Mouse (Mus musculus) forebrain, embryonic 12.5 days (tissue): Measurements from ENCODE around the gene Gm47985. TPM values are rescaled to one million over a fixed set of nuclear protein-coding genes. Genes with fewer than 3 reads are reported as not detected.
"Not testable (repeated sequence)": the region's sequence is repeated elsewhere in the genome, so short reads cannot be mapped to it uniquely, and the experiment has no call there.

Source experiments
- ATAC-seq: fragments of 200-750 bp; cut with Nextera tagmentation; 2 replicates; pipeline ENCODE4 v1.8.0; 2017; ENCODE audit warnings: moderate TSS enrichment; ENCODE audit not compliant: low FRiP score
- H3K27ac ChIP-seq: fragments of 300-500 bp; sonication (generic); 2 replicates; pipeline ENCODE4 v1.5.1; 2016; ENCODE audit warnings: mild to moderate bottlenecking
- H3K27me3 ChIP-seq: fragments of 300-500 bp; sonication (generic); 2 replicates; pipeline ENCODE4 v1.6.1; 2016; ENCODE audit warnings: mild to moderate bottlenecking
- H3K36me3 ChIP-seq: fragments of 300-500 bp; sonication (generic); replicated peaks from 2 replicates; pipeline ENCODE4 v1.6.1; 2016; ENCODE audit warnings: mild to moderate bottlenecking
- H3K4me1 ChIP-seq: fragments of 300-500 bp; sonication (generic); 2 replicates; pipeline ENCODE4 v1.6.1; 2016
- H3K4me2 ChIP-seq: fragments of 300-500 bp; sonication (generic); 2 replicates; pipeline ENCODE4 v1.6.1; 2016; ENCODE audit warnings: mild to moderate bottlenecking, moderate library complexity
- H3K4me3 ChIP-seq: fragments of 300-500 bp; sonication (generic); replicated peaks from 2 replicates; pipeline ENCODE4 v1.5.1; 2016; ENCODE audit warnings: mild to moderate bottlenecking
- H3K9ac ChIP-seq: fragments of 300-500 bp; sonication (generic); 2 replicates; pipeline ENCODE4 v1.6.1; 2016; ENCODE audit warnings: mild to moderate bottlenecking
- H3K9me3 ChIP-seq: fragments of 300-500 bp; sonication (generic); 2 replicates; pipeline ENCODE4 v1.6.1; 2016
- WGBS: fragments of 180-500 bp; shearing (Covaris S2); methylation state at CpG from one replicate; pipeline ENCODE4 v1.1.7; 2016; 5-methylcytosine and 5-hydroxymethylcytosine counted together
- polyA plus RNA-seq: library from polyadenylated mRNA; unstranded; fragments of >200 nt; fragmentation: Nextera tagmentation; extraction: Ambion mirVana; gene quantifications from 2 replicates; pipeline ENCODE4 v1.2.1, GENCODE M21; 2016

Gm47985 gene
- polyA plus RNA-seq, 1 experiment from 2014 or later = 0.95 TPM

- not testable (repeated sequence) for H3K4me3 ChIP-seq, H3K27ac ChIP-seq, H3K9ac ChIP-seq, H3K27me3 ChIP-seq, H3K9me3 ChIP-seq, ATAC-seq, H3K4me2 ChIP-seq, H3K36me3 ChIP-seq, H3K4me1 ChIP-seq
- WGBS = 91% methylated on average over 4 of the region's 8 CpGs
Observed at GRCm38 (mm10) chr1:151209824-151210355, 27.6 kb downstream of the Gm47985 start, which contains the start of gene Gm47996. Gene Gm47996, plus strand, starts transcription at chr1:151210131.

- not testable (repeated sequence) for H3K36me3 ChIP-seq, H3K9ac ChIP-seq, H3K9me3 ChIP-seq, H3K4me2 ChIP-seq, H3K4me1 ChIP-seq, ATAC-seq, H3K27me3 ChIP-seq, H3K4me3 ChIP-seq, H3K27ac ChIP-seq
- 94% methylated on average over 5 of the region's 5 CpGs for WGBS
Observed at GRCm38 (mm10) chr1:151211666-151212065, 29.3 kb downstream of the Gm47985 start.

GRCm38 (mm10) chr1:151214862-151215261, 32.5 kb downstream of the Gm47985 start:
- no peak for ATAC-seq
- Histone ChIP-seq H3K27ac (no peak overlapping the region), H3K4me2 (no peak overlapping the region), H3K4me1 (no peaks in the 10 kb centered on the region), H3K36me3 (no peaks in the 10 kb centered on the region), H3K9me3 (no peaks in the 10 kb centered on the region), H3K4me3 (no peak overlapping the region), H3K9ac (no peak overlapping the region), H3K27me3 (no peaks in the 10 kb centered on the region)
- WGBS = 82% methylated on average over 2 of the region's 2 CpGs

GRCm38 (mm10) chr1:151215985-151216384, 33.6 kb downstream of the Gm47985 start:
- H3K4me1 ChIP-seq = no peaks in the 10 kb centered on the region
- H3K27me3 ChIP-seq = no peaks in the 10 kb centered on the region
- no peak overlapping the region for H3K4me2 ChIP-seq
- no peak overlapping the region for H3K9ac ChIP-seq
- no peak overlapping the region for H3K27ac ChIP-seq
- 62% methylated on average over 1 of the region's 1 CpGs for WGBS
- no peaks in the 10 kb centered on the region for H3K9me3 ChIP-seq
- H3K36me3 ChIP-seq = no peaks in the 10 kb centered on the region
- ATAC-seq = no peak
- no peak overlapping the region for H3K4me3 ChIP-seq

GRCm38 (mm10) chr1:151216417-151216816, 34.1 kb downstream of the Gm47985 start:
- Histone ChIP-seq H3K27ac (no peak overlapping the region), H3K4me1 (no peaks in the 10 kb centered on the region), H3K27me3 (no peaks in the 10 kb centered on the region), H3K36me3 (no peaks in the 10 kb centered on the region), H3K9me3 (no peaks in the 10 kb centered on the region), H3K4me3 (no peak overlapping the region), H3K4me2 (no peak overlapping the region), H3K9ac (no peak overlapping the region)
- no peak for ATAC-seq
- WGBS = 70% methylated on average over 3 of the region's 3 CpGs

- Histone ChIP-seq H3K27me3 (no peaks in the 10 kb centered on the region), H3K9ac (no peak overlapping the region), H3K4me3 (no peak overlapping the region), H3K4me1 (no peaks in the 10 kb centered on the region), H3K27ac (no peak overlapping the region), H3K9me3 (no peaks in the 10 kb centered on the region), H3K4me2 (no peak overlapping the region), H3K36me3 (no peaks in the 10 kb centered on the region)
- WGBS = 93% methylated on average over 5 of the region's 5 CpGs
- no peak for ATAC-seq
Observed at GRCm38 (mm10) chr1:151219045-151219444, 36.7 kb downstream of the Gm47985 start.

GRCm38 (mm10) chr1:151220098-151220497, 37.8 kb downstream of the Gm47985 start:
- Histone ChIP-seq H3K9ac (no peak overlapping the region), H3K36me3 (no peaks in the 10 kb centered on the region), H3K4me2 (no peak overlapping the region), H3K27ac (no peak overlapping the region), H3K27me3 (no peaks in the 10 kb centered on the region), H3K4me1 (no peaks in the 10 kb centered on the region), H3K4me3 (no peak overlapping the region), H3K9me3 (no peaks in the 10 kb centered on the region)
- no peak for ATAC-seq
- 70% methylated on average over 7 of the region's 7 CpGs for WGBS

GRCm38 (mm10) chr1:151222561-151223267, 40.4 kb downstream of the Gm47985 start:
- Histone ChIP-seq H3K9ac (no peak overlapping the region), H3K9me3 (no peaks in the 10 kb centered on the region), H3K27ac (no peak overlapping the region), H3K4me3 (no peak overlapping the region), H3K27me3 (no peaks in the 10 kb centered on the region), H3K4me2 (no peak overlapping the region), H3K4me1 (no peaks in the 10 kb centered on the region), H3K36me3 (no peaks in the 10 kb centered on the region)
- WGBS = 89% methylated on average over 10 of the region's 10 CpGs
- no peak for ATAC-seq

- Histone ChIP-seq H3K27ac (no peak overlapping the region), H3K36me3 (no peaks in the 10 kb centered on the region), H3K27me3 (no peaks in the 10 kb centered on the region), H3K4me3 (no peak overlapping the region), H3K9me3 (no peaks in the 10 kb centered on the region), H3K4me1 (no peaks in the 10 kb centered on the region), H3K4me2 (no peak overlapping the region), H3K9ac (no peak overlapping the region)
- 81% methylated on average over 1 of the region's 1 CpGs for WGBS
- no peak for ATAC-seq
Observed at GRCm38 (mm10) chr1:151223377-151223776, 41.0 kb downstream of the Gm47985 start.

- Histone ChIP-seq H3K9ac (no peak overlapping the region), H3K27ac (no peak overlapping the region), H3K4me1 (no peaks in the 10 kb centered on the region), H3K36me3 (no peaks in the 10 kb centered on the region), H3K4me3 (no peak overlapping the region), H3K4me2 (no peak overlapping the region), H3K9me3 (no peaks in the 10 kb centered on the region), H3K27me3 (no peaks in the 10 kb centered on the region)
- 97% methylated on average over 1 of the region's 1 CpGs for WGBS
- ATAC-seq = no peak
Observed at GRCm38 (mm10) chr1:151224536-151224935, 42.2 kb downstream of the Gm47985 start.

- WGBS = 75% methylated on average over 8 of the region's 8 CpGs
- Histone ChIP-seq H3K36me3 (no peaks in the 10 kb centered on the region), H3K9ac (no peak overlapping the region), H3K27me3 (no peaks in the 10 kb centered on the region), H3K4me1 (no peaks in the 10 kb centered on the region), H3K27ac (no peak overlapping the region), H3K4me3 (no peak overlapping the region), H3K9me3 (no peaks in the 10 kb centered on the region), H3K4me2 (no peak overlapping the region)
- ATAC-seq = no peak
Observed at GRCm38 (mm10) chr1:151227506-151227905, 45.2 kb downstream of the Gm47985 start.

- WGBS = 83% methylated on average over 1 of the region's 1 CpGs
Observed at GRCm38 (mm10) chr1:151228320-151228989, 46.1 kb downstream of the Gm47985 start.

GRCm38 (mm10) chr1:151232346-151232745, 50.0 kb downstream of the Gm47985 start:
- Histone ChIP-seq H3K27ac (no peak overlapping the region), H3K4me2 (no peak overlapping the region), H3K9me3 (no peaks in the 10 kb centered on the region), H3K9ac (no peak overlapping the region), H3K4me3 (no peak overlapping the region), H3K4me1 (peaks cover 10% of the 10 kb centered on the region), H3K36me3 (no peaks in the 10 kb centered on the region), H3K27me3 (no peaks in the 10 kb centered on the region)
- 84% methylated on average over 3 of the region's 3 CpGs for WGBS
- no peak for ATAC-seq

More at GRCm38 (mm10) chr1:151228320-151228989, 46.1 kb downstream of the Gm47985 start:
- no peaks in the 10 kb centered on the region for H3K36me3 ChIP-seq
- no peak overlapping the region for H3K9ac ChIP-seq
- no peak overlapping the region for H3K4me2 ChIP-seq
- no peak overlapping the region for H3K27ac ChIP-seq
- H3K9me3 ChIP-seq = no peaks in the 10 kb centered on the region
- no peak overlapping the region for H3K4me3 ChIP-seq
- no peaks in the 10 kb centered on the region for H3K27me3 ChIP-seq
- no peak for ATAC-seq
- no peaks in the 10 kb centered on the region for H3K4me1 ChIP-seq
